Mouse (Mus musculus): ENCODE measurements at regions not wholly inside any gene's neighbourhood (a gene's known extent, or its start where the extent isn't known, plus 50 kb on each side); places are given as distances from the start of the nearest gene placed in this dataset.
A peak's percentile ranks its signal among the peaks of the same experiment; 100 is the strongest.

GRCm38 (mm10) chr10:37397271-37397991 lies 258.7 kb upstream of the Marcks start:
- Histone ChIP-seq H3K27ac (ENCODE audit: low read depth, low read length) (no peak overlapping the region), H3K4me2 (replicated peaks; ENCODE audit: low read depth) (peak overlapping the region; percentile 76), H3K36me3 (ENCODE audit: control insufficient read depth, insufficient read depth) (no peaks in the 10 kb centered on the region), H3K4me1 (replicated peaks; ENCODE audit: control insufficient read depth, insufficient read depth, low read length) (0 out of 2 replicates have a peak, but pooled peaks cover 5% of the 10 kb centered on the region), H3K9me3 (ENCODE audit: control insufficient read depth) (no peaks in the 10 kb centered on the region), H3K27me3 (replicated peaks; ENCODE audit: control insufficient read depth, insufficient read depth, low read length) (no peaks in the 10 kb centered on the region), H3K4me3 (ENCODE audit: low read depth, low read length) (peak overlapping the region; percentile 28), H3K9ac (ENCODE audit: low read depth, low read length) (0 out of 2 replicates have a peak overlapping the region, but pooled peaks have one; percentile 18)
- WGBS = 7% methylated on average over 18 of the region's 18 CpGs
- peak; percentile 69 for ATAC-seq
- no peak for TF ChIP-seq CTCF (IDR thresholded peaks at IDR 0.05; ENCODE audit: low read depth)

DNA sequence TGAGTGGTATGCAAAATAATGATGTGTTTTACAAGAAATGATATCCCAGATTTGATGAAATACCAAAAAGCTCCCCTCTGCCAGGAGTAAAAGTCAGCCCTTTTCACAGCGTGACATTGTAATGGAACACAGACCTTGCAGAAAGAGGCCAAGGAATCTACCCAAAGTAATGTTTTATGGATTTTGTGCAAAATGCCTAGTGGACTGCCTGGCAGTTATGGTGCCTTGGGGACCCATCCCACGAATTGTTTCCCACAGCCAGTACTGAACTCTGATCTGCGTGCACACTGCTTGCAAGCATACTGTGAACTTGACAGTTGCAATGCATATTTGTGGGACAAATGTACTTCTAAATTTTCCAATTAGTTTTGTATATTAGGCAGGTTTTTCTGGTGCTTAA lies 251.3 kb upstream of the Marcks start:
- ATAC-seq = no peak
- H3K27me3 ChIP-seq (replicated peaks; ENCODE audit: control insufficient read depth, insufficient read depth, low read length) = no peaks in the 10 kb centered on the region
- H3K9ac ChIP-seq (ENCODE audit: low read depth, low read length) = no peak overlapping the region
- no peak for TF ChIP-seq CTCF (IDR thresholded peaks at IDR 0.05; ENCODE audit: low read depth)
- no peak overlapping the region for H3K27ac ChIP-seq (ENCODE audit: low read depth, low read length)
- H3K36me3 ChIP-seq (ENCODE audit: control insufficient read depth, insufficient read depth) = no peaks in the 10 kb centered on the region
- H3K4me1 ChIP-seq (replicated peaks; ENCODE audit: control insufficient read depth, insufficient read depth, low read length) = no peaks in the 10 kb centered on the region
- no peaks in the 10 kb centered on the region for H3K9me3 ChIP-seq (ENCODE audit: control insufficient read depth)
- 86% methylated on average over 3 of the region's 3 CpGs for WGBS
- no peak overlapping the region for H3K4me3 ChIP-seq (ENCODE audit: low read depth, low read length)
- H3K4me2 ChIP-seq (replicated peaks; ENCODE audit: low read depth) = no peak overlapping the region

- Histone ChIP-seq H3K4me2 (replicated peaks; ENCODE audit: low read depth) (no peak overlapping the region), H3K36me3 (ENCODE audit: control insufficient read depth, insufficient read depth) (no peaks in the 10 kb centered on the region), H3K9me3 (ENCODE audit: control insufficient read depth) (no peaks in the 10 kb centered on the region), H3K27ac (ENCODE audit: low read depth, low read length) (no peak overlapping the region), H3K4me1 (replicated peaks; ENCODE audit: control insufficient read depth, insufficient read depth, low read length) (no peaks in the 10 kb centered on the region), H3K27me3 (replicated peaks; ENCODE audit: control insufficient read depth, insufficient read depth, low read length) (no peaks in the 10 kb centered on the region), H3K4me3 (ENCODE audit: low read depth, low read length) (no peak overlapping the region), H3K9ac (ENCODE audit: low read depth, low read length) (no peak overlapping the region)
- TF ChIP-seq CTCF (IDR thresholded peaks at IDR 0.05; ENCODE audit: low read depth) = no peak
- no peak for ATAC-seq
Observed at GRCm38 (mm10) chr10:37386216-37386615, 247.5 kb upstream of the Marcks start.

GRCm38 (mm10) chr10:37380024-37380423 lies 241.3 kb upstream of the Marcks start:
- Histone ChIP-seq H3K4me2 (replicated peaks; ENCODE audit: low read depth) (no peak overlapping the region), H3K27me3 (replicated peaks; ENCODE audit: control insufficient read depth, insufficient read depth, low read length) (no peaks in the 10 kb centered on the region), H3K9ac (ENCODE audit: low read depth, low read length) (no peak overlapping the region), H3K9me3 (ENCODE audit: control insufficient read depth) (no peaks in the 10 kb centered on the region), H3K4me3 (ENCODE audit: low read depth, low read length) (no peak overlapping the region), H3K4me1 (replicated peaks; ENCODE audit: control insufficient read depth, insufficient read depth, low read length) (no peaks in the 10 kb centered on the region; the same call in 1 of the 2 replicates), H3K27ac (ENCODE audit: low read depth, low read length) (no peak overlapping the region), H3K36me3 (ENCODE audit: control insufficient read depth, insufficient read depth) (no peaks in the 10 kb centered on the region)
- 83% methylated on average over 1 of the region's 1 CpGs for WGBS
- no peak for TF ChIP-seq CTCF (IDR thresholded peaks at IDR 0.05; ENCODE audit: low read depth)
- ATAC-seq = no peak

GRCm38 (mm10) chr10:37378002-37378702 lies 239.4 kb upstream of the Marcks start:
- no peak for ATAC-seq
- H3K4me2 ChIP-seq (replicated peaks; ENCODE audit: low read depth) = no peak overlapping the region
- H3K27ac ChIP-seq (ENCODE audit: low read depth, low read length) = no peak overlapping the region

DNA sequence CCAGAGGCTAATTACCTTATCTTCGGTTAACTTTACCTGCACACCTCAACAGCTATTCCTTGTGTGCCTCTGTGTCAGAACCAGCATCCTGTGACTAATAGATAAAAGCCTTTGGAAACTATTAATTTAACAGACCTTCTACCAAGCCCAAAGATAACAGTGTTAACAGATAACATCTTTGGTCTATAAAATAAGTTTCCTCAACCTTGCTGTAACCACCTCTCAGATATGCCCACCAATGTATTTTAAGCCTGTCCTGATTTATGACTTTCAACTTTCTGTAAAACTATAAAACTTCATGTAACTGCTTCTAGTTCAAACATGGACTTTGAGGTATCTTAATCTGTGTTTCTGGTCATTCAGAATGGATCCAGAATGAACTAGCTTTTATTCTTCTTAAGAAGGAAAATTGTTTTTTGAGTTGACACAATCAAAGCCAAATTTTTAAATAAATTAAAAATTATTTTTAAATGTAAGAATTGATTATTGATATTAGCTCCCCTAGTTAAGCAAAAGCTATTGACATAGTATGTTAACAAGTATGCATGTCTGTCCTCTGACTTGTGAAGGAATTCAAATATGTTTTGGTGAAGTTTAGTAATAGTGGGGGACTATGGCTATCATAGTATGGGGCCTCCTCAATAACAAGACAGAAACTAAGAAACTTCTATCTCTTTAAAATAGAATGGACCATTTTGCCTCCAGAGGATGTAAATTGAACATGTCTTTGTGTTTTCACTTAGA lies 238.7 kb upstream of the Marcks start:
- H3K4me3 ChIP-seq (ENCODE audit: low read depth, low read length) = no peak overlapping the region
- no peak for TF ChIP-seq CTCF (IDR thresholded peaks at IDR 0.05; ENCODE audit: low read depth)
- H3K4me1 ChIP-seq (replicated peaks; ENCODE audit: control insufficient read depth, insufficient read depth, low read length) = no peaks in the 10 kb centered on the region; the same call in 1 of the 2 replicates
- H3K9ac ChIP-seq (ENCODE audit: low read depth, low read length) = no peak overlapping the region
- no peaks in the 10 kb centered on the region for H3K9me3 ChIP-seq (ENCODE audit: control insufficient read depth)
- no peak overlapping the region for H3K4me2 ChIP-seq (replicated peaks; ENCODE audit: low read depth)
- no peaks in the 10 kb centered on the region for H3K36me3 ChIP-seq (ENCODE audit: control insufficient read depth, insufficient read depth)
- WGBS = 34% methylated on average over 1 of the region's 1 CpGs
- ATAC-seq = peak; percentile 78
- H3K27me3 ChIP-seq (replicated peaks; ENCODE audit: control insufficient read depth, insufficient read depth, low read length) = no peaks in the 10 kb centered on the region
- no peak overlapping the region for H3K27ac ChIP-seq (ENCODE audit: low read depth, low read length)

More at GRCm38 (mm10) chr10:37378002-37378702, 239.4 kb upstream of the Marcks start:
- Histone ChIP-seq H3K36me3 (ENCODE audit: control insufficient read depth, insufficient read depth) (no peaks in the 10 kb centered on the region), H3K4me3 (ENCODE audit: low read depth, low read length) (no peak overlapping the region), H3K9me3 (ENCODE audit: control insufficient read depth) (no peaks in the 10 kb centered on the region), H3K4me1 (replicated peaks; ENCODE audit: control insufficient read depth, insufficient read depth, low read length) (no peaks in the 10 kb centered on the region; the same call in 1 of the 2 replicates), H3K9ac (ENCODE audit: low read depth, low read length) (no peak overlapping the region), H3K27me3 (replicated peaks; ENCODE audit: control insufficient read depth, insufficient read depth, low read length) (no peaks in the 10 kb centered on the region)
- 27% methylated on average over 4 of the region's 4 CpGs for WGBS
- TF ChIP-seq CTCF (IDR thresholded peaks at IDR 0.05; ENCODE audit: low read depth) = no peak
